Mouse (Mus musculus) liver, embryonic 14.5 days (tissue): ENCODE measurements around the gene Akap5. TPM values are rescaled to one million over a fixed set of nuclear protein-coding genes. Genes with fewer than 3 reads are reported as not detected.

Experiments used
- ATAC-seq: fragments of 200-750 bp; cut with Nextera tagmentation; 2 replicates; pipeline ENCODE4 v1.8.0; 2017; ENCODE audit warnings: moderate number of reproducible peaks, mild to moderate bottlenecking, moderate library complexity; ENCODE audit not compliant: insufficient read depth
- DNase-seq, 3 experiments: peaks; one replicate each; pipeline ENCODE4 v3.0.0-alpha.2; 2012 to 2013; ENCODE audit warnings: low read depth in 3 of 3, low spot score in 3 of 3
- H3K27ac ChIP-seq: fragments of 300-500 bp; sonication (generic); 2 replicates; pipeline ENCODE4 v1.5.1; 2014; ENCODE audit warnings: moderate library complexity, mild to moderate bottlenecking, control low read depth, inconsistent platforms
- H3K27me3 ChIP-seq: fragments of 300-500 bp; sonication (generic); 2 replicates; pipeline ENCODE4 v1.6.1; 2014; ENCODE audit warnings: mild to moderate bottlenecking, low read length, moderate library complexity; ENCODE audit not compliant: control insufficient read depth, insufficient read depth
- H3K36me3 ChIP-seq: fragments of 300-500 bp; sonication (generic); replicated peaks from 2 replicates; pipeline ENCODE4 v1.6.1; 2014; ENCODE audit warnings: low read depth; ENCODE audit not compliant: control insufficient read depth, insufficient read depth
- H3K4me1 ChIP-seq, 2 experiments: fragments of 200-500 bp in 1 of 2; fragments of 300-500 bp in 1 of 2; sonication (generic) in 1 of 2; replicated peaks; 2 replicates each; pipeline ENCODE4 v1.6.1; 2012 to 2014; ENCODE audit warnings: antibody characterized with exemption in 1 of 2, inconsistent platforms in 1 of 2, low read length in 1 of 2; ENCODE audit not compliant: control insufficient read depth in 2 of 2, insufficient read depth in 2 of 2
- H3K4me2 ChIP-seq: fragments of 300-500 bp; sonication (generic); 2 replicates; pipeline ENCODE4 v1.6.1; 2014; ENCODE audit warnings: low read depth, mild to moderate bottlenecking, control low read depth, moderate library complexity
- H3K4me3 ChIP-seq, 2 experiments: fragments of 200-500 bp in 1 of 2; fragments of 300-500 bp in 1 of 2; sonication (generic) in 1 of 2; 2 replicates each; pipeline ENCODE4 v1.5.1; 2012 to 2014; ENCODE audit warnings: low read depth in 2 of 2, low read length in 2 of 2, mild to moderate bottlenecking in 2 of 2, control low read depth in 1 of 2, inconsistent platforms in 1 of 2, moderate library complexity in 1 of 2; ENCODE audit not compliant: insufficient read depth in 1 of 2
- H3K9ac ChIP-seq: fragments of 300-500 bp; sonication (generic); replicated peaks from 2 replicates; pipeline ENCODE4 v1.6.1; 2014; ENCODE audit warnings: mild to moderate bottlenecking, control low read depth, moderate library complexity
- H3K9me3 ChIP-seq: fragments of 300-500 bp; sonication (generic); 2 replicates; pipeline ENCODE4 v1.6.1; 2016; ENCODE audit warnings: low read length, mixed read lengths; ENCODE audit not compliant: control insufficient read depth
- CTCF ChIP-seq: IDR thresholded peaks from 2 replicates; pipeline ENCODE4 v1.5.1; 2016; ENCODE audit warnings: antibody characterized with exemption, low read depth, control low read depth
- EP300 ChIP-seq: IDR thresholded peaks from 2 replicates; pipeline ENCODE4 v1.6.1; 2016; ENCODE audit warnings: antibody characterized with exemption, low read depth
- WGBS: fragments of 180-500 bp; shearing (Covaris S2); extraction: QIAGEN DNeasy Blood & Tissue Kit; methylation state at CpG from one replicate; pipeline ENCODE4 v1.1.7; 2014; ENCODE audit not compliant: insufficient replicate concordance; 5-methylcytosine and 5-hydroxymethylcytosine counted together
- polyA plus RNA-seq, 2 experiments: library from polyadenylated mRNA; depleted of rRNA in 1 of 2; stranded (reverse) in 1 of 2; unstranded in 1 of 2; fragments of >200 nt; fragmentation: Nextera tagmentation in 1 of 2; extraction: Ambion mirVana in 1 of 2; gene quantifications; 2 replicates each; pipeline versions ENCODE4 v1.2.1 to v1.2.3; 2012 to 2014

Gene Akap5
- polyA plus RNA-seq, 2 experiments: 0.14 to 0.32 TPM

- Histone ChIP-seq H3K27me3 (no peaks in the 10 kb centered on the region), H3K9ac (peak overlapping the region; percentile 99), H3K36me3 (no peaks in the 10 kb centered on the region), H3K4me2 (peak overlapping the region; percentile 99), H3K4me3 (peak overlapping the region; percentile 90 to 98), H3K27ac (peak overlapping the region; percentile 77), H3K4me1 (peaks cover 40 to 46% of the 10 kb centered on the region in 2 experiments), H3K9me3 (no peaks in the 10 kb centered on the region)
- DNase-seq (no peak), ATAC-seq (no peak)
- 5% methylated on average over 9 of the region's 9 CpGs for WGBS
- no peak for TF ChIP-seq CTCF
- no peak for TF ChIP-seq EP300
Measured at GRCm38 (mm10) chr12:76368201-76368789, 43.6 kb downstream of the Akap5 start.

- H3K4me1 ChIP-seq: peaks cover 37 to 44% of the 10 kb centered on the region in 2 experiments
- H3K4me2 ChIP-seq: peak overlapping the region; percentile 99
- TF ChIP-seq EP300 (no peak), CTCF (no peak)
- peak overlapping the region; percentile 90 to 98 for H3K4me3 ChIP-seq
- under 1% methylated on average over 26 of the region's 26 CpGs for WGBS
- H3K36me3 ChIP-seq: no peaks in the 10 kb centered on the region
- peak overlapping the region; percentile 99 for H3K9ac ChIP-seq
- DNase-seq (peak in 2 of 3 experiments; percentile 42 to 62), ATAC-seq (peak; percentile 42)
- H3K9me3 ChIP-seq: no peaks in the 10 kb centered on the region
- peak overlapping the region; percentile 77 for H3K27ac ChIP-seq
- no peaks in the 10 kb centered on the region for H3K27me3 ChIP-seq
Measured at GRCm38 (mm10) chr12:76368790-76369205, 44.1 kb downstream of the Akap5 start.

DNA sequence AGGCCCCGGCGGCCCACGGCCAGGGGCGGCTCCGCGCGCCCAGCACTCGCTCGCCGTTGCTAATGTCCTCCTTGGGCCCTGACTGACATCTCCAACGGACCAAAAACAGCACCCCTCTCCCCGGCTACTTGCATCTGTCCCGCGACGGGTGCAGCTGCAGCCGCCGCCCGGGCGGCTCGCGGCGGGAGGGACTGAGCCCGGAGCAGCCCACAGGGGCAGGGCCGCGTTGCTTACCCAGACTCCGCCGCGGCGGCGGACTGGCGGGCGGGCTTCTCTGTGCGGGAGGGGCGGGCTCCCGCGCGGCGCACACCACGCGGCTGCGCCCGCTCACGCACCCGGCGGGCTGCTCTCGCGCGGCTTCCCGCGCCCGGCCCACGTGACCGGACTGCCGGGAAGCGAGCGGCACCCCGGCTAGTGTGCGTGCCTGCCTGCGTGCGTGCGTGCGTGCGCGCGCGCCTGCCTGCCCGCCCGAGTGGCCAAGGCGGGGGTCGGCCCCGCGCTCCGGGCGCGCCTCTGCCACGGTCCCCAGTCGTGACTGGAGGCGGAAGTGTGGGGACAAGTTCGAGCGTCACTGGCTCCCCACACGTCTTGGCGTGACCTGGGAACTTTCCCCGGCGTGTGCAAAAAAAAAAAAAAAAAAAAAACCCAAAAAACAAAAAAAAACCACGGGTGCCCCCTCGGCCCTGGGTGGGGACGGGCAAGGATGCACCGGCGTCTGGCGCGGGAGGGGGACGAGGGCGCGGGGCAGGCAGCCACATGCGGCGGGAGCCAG, 44.7 kb downstream of the Akap5 start, which contains the start of gene Zbtb25:
Gene Zbtb25 (minus strand): TSS at position 397 of the 772 bp plus-strand sequence.
- H3K4me1 ChIP-seq: peaks cover 42 to 46% of the 10 kb centered on the region in 2 experiments
- H3K4me2 ChIP-seq: peak within 1 kb of the TSS; percentile 99
- under 1% methylated on average over 94 of the region's 96 CpGs for WGBS
- TF ChIP-seq EP300: no peak
- no peak for TF ChIP-seq CTCF
- H3K27me3 ChIP-seq: no peaks in the 10 kb centered on the region
- DNase-seq: peak; percentile 70 to 76 (median 74)
- H3K36me3 ChIP-seq: no peaks in the 10 kb centered on the region
- peak within 1 kb of the TSS; percentile 99 for H3K9ac ChIP-seq
- peak; percentile 73 for ATAC-seq
- H3K4me3 ChIP-seq: peak within 1 kb of the TSS; percentile 90 to 98
- no peaks in the 10 kb centered on the region for H3K9me3 ChIP-seq
- H3K27ac ChIP-seq: peak within 1 kb of the TSS; percentile 77

DNA sequence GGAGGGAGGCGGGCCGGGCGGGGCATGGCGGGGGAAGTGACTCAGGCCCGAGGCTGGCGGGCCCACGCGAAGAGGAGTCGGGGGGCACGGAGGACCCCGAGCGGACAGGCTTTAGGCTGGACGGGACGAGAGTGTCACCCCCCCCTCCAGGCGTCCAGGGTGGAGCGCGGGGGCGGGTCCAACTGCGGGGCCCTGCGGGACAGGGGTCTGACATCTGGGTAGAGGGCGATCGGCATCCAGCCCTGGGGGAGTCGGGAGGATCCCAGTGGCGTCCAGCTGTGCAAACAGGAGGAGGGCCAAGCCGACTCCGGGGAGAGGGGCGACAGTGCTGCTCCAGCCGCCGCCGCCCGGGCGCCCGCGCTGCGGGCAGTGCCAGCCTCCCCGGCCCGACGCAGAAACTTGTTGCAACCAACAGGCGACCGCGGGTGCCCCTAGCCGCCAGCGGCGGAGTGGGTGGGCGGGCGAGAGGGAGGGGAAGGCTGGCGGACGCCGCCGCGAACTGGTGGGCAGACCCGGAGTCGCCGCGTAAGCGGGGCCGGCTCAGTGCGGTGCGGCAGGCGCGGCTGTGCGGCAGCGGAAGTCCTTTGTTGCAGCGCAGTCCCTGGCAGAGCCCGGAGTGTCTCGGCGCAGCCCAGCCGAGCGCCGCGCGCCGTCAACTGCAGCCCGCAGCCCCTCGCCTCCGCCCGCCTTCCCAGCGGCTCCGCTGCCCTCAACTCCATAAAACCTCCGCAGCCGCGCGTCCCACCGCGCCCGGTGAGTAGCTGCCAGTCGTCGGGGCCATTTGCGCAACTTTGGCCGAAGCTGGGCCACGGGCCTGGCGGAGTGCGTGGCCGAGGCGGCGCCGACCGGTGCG, 45.5 kb downstream of the Akap5 start, which contains the start of gene Zbtb1:
Gene Zbtb1 (plus strand): TSS at position 289 of the 853 bp plus-strand sequence.
- ATAC-seq (peak; percentile 53), DNase-seq (peak in 2 of 3 experiments; percentile 52 to 60)
- Histone ChIP-seq H3K4me3 (peak within 1 kb of the TSS; percentile 90 to 98), H3K36me3 (no peaks in the 10 kb centered on the region), H3K4me2 (peak within 1 kb of the TSS; percentile 99), H3K4me1 (peaks cover 49 to 52% of the 10 kb centered on the region in 2 experiments), H3K9ac (peak within 1 kb of the TSS; percentile 99), H3K27ac (peak within 1 kb of the TSS; percentile 77), H3K9me3 (no peaks in the 10 kb centered on the region), H3K27me3 (no peaks in the 10 kb centered on the region)
- WGBS: under 1% methylated on average over 74 of the region's 99 CpGs
- TF ChIP-seq CTCF (no peak), EP300 (no peak)
